Mouse (Mus musculus) heart, embryonic 10.5 days (tissue): ENCODE data around the gene Sugct. TPM values are rescaled to one million over a fixed set of nuclear protein-coding genes. Genes with fewer than 3 reads are reported as not detected.
"Not testable (repeated sequence)": the region's sequence is repeated elsewhere in the genome, so short reads cannot be mapped to it uniquely, and the experiment has no call there.

ENCODE experiments used
- DNase-seq: peaks from one replicate; pipeline ENCODE4 v3.0.0-alpha.2; 2017; ENCODE audit warnings: low spot score
- H3K27ac ChIP-seq: fragments of 300-500 bp; sonication (generic); 2 replicates; pipeline ENCODE4 v1.5.1; 2016; ENCODE audit warnings: mild to moderate bottlenecking
- H3K27me3 ChIP-seq: fragments of 300-500 bp; sonication (generic); 2 replicates; pipeline ENCODE4 v1.6.1; 2016; ENCODE audit warnings: mild to moderate bottlenecking; ENCODE audit not compliant: poor library complexity, insufficient read depth, severe bottlenecking
- H3K36me3 ChIP-seq: fragments of 300-500 bp; sonication (generic); 2 replicates; pipeline ENCODE4 v1.6.1; 2016; ENCODE audit warnings: mild to moderate bottlenecking, moderate library complexity
- H3K4me1 ChIP-seq: fragments of 300-500 bp; sonication (generic); 2 replicates; pipeline ENCODE4 v1.6.1; 2016; ENCODE audit warnings: mild to moderate bottlenecking
- H3K4me3 ChIP-seq: fragments of 300-500 bp; sonication (generic); 2 replicates; pipeline ENCODE4 v1.5.1; 2016; ENCODE audit warnings: mild to moderate bottlenecking, moderate library complexity
- H3K9me3 ChIP-seq: fragments of 300-500 bp; sonication (generic); 2 replicates; pipeline ENCODE4 v1.6.1; 2016; ENCODE audit warnings: mild to moderate bottlenecking, moderate library complexity
- WGBS: fragments of 180-500 bp; shearing (Covaris S2); methylation state at CpG from one replicate; pipeline ENCODE4 v1.1.7; 2016; 5-methylcytosine and 5-hydroxymethylcytosine counted together
- polyA plus RNA-seq: library from polyadenylated mRNA; unstranded; fragments of >200 nt; fragmentation: Nextera tagmentation; extraction: Ambion mirVana; gene quantifications from 2 replicates; pipeline ENCODE4 v1.2.1, GENCODE M21; 2016

The Sugct gene
- polyA plus RNA-seq, 1 experiment from 2014 or later = 4.2 TPM

DNA sequence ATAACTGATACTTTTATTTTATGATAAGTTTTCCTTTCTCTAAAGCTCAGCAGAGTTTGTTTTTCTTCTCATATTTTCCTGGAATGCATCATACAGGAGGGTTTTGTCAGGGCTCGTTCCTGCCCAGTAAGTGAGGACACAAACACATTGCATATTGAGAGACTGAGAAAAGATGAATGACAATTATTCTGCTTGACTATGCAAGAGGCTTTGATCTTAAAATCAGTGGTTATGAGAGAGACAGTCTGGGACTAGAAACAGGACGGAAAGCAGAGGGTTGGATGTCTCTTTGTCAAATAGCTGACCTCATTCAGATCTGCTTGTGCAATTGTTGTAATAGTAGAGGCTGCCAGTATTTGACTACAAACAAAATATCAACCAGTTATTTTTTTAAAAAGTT lies 835.4 kb downstream of the Sugct start:
- WGBS = 67% methylated on average over 2 of the region's 2 CpGs
- Histone ChIP-seq H3K4me1 (no peaks in the 10 kb centered on the region), H3K4me3 (no peak overlapping the region), H3K36me3 (no peaks in the 10 kb centered on the region), H3K9me3 (no peaks in the 10 kb centered on the region), H3K27ac (no peak overlapping the region), H3K27me3 (no peaks in the 10 kb centered on the region)
- no peak for DNase-seq

DNA sequence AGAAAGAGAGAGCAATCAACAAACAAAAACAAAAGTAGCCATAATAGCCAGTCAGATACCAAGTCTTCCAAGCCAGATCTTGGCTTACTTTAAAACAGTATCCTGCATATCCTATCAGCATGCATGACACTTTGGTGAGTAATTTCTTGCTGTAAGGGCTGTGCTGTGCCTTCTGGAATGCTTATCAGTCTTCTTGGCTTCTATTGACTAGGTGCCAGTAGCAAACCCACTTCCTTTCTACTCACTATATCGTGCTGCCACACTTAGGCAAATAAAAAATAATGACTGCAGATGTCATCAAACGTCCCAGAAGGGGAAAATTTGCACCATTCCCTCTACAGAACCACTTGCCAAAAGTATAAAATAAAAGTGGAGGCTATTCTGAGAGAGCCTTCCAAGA lies 848.1 kb downstream of the Sugct start:
- Histone ChIP-seq H3K9me3 (no peaks in the 10 kb centered on the region), H3K4me1 (no peaks in the 10 kb centered on the region), H3K4me3 (no peak overlapping the region), H3K27ac (no peak overlapping the region), H3K36me3 (no peaks in the 10 kb centered on the region), H3K27me3 (no peaks in the 10 kb centered on the region)
- WGBS = 37% methylated on average over 2 of the region's 2 CpGs
- no peak for DNase-seq

DNA sequence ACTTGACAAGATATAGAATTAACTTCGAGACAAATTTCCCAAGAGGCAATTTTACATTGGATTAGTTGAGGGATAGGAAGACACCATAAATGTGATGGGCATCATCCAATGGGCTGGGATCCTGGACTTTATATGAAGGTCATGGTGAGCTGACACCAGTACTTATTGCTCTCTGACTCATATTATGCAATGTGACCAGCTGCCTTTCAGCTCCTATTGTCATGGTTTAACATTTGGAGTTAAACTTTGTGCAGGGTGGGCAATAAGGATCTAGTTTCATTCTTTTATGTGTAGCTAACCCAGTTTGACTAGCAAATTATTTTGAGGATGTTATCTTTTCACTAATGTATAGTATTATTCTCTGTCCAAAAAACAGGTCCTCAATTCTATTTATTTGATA lies 854.4 kb downstream of the Sugct start:
- H3K4me3 ChIP-seq = no peak overlapping the region
- no peaks in the 10 kb centered on the region for H3K36me3 ChIP-seq
- no peaks in the 10 kb centered on the region for H3K9me3 ChIP-seq
- no peaks in the 10 kb centered on the region for H3K27me3 ChIP-seq
- WGBS = 74% methylated on average over 1 of the region's 1 CpGs
- no peaks in the 10 kb centered on the region for H3K4me1 ChIP-seq
- H3K27ac ChIP-seq = no peak overlapping the region
- DNase-seq = no peak

DNA sequence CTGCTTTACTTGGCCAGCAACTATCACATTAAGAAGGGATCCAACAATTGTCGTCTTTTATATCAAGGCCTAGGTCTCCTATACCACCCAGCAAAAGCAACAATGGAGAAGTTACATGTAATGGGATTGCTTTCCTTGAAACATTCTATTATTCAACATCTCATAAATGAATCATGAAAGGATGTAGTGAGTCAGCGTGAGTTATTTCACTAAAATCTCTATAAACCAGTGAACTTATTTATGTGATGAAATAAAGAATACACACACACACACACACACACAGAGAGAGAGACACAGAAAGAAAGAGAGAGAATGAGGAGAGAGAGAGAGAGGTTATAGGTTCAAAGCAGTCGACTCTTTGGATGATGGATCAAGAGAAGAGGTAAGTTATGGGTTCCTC lies 856.9 kb downstream of the Sugct start:
- no peak for DNase-seq
- no peak overlapping the region for H3K4me3 ChIP-seq
- H3K4me1 ChIP-seq = no peaks in the 10 kb centered on the region
- H3K27me3 ChIP-seq = no peaks in the 10 kb centered on the region
- H3K36me3 ChIP-seq = no peaks in the 10 kb centered on the region
- no peaks in the 10 kb centered on the region for H3K9me3 ChIP-seq
- WGBS = 83% methylated on average over 3 of the region's 3 CpGs
- no peak overlapping the region for H3K27ac ChIP-seq

DNA sequence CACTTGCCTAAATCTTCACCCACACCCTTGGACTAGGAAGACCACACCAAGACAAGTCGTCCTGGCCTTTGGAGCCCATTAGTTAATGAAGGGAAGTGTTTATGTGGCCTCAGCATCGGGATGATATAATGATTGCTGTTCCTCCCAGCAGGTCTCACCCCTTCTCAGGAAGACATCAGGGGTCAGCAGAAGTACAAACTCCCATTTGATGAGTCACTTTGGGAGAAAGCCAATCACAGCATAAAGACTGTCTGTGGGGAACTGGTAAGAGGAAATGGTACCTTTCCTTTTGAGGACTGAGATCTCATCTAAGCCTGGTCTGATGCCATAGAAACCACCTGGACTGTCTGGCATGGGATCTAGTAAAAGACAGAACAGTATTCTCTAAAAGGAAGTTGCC lies 860.2 kb downstream of the Sugct start:
- no peaks in the 10 kb centered on the region for H3K36me3 ChIP-seq
- H3K4me1 ChIP-seq = no peaks in the 10 kb centered on the region
- H3K27me3 ChIP-seq = no peaks in the 10 kb centered on the region
- DNase-seq = no peak
- H3K4me3 ChIP-seq = no peak overlapping the region
- H3K27ac ChIP-seq = no peak overlapping the region
- no peaks in the 10 kb centered on the region for H3K9me3 ChIP-seq
- 68% methylated on average over 2 of the region's 2 CpGs for WGBS

DNA sequence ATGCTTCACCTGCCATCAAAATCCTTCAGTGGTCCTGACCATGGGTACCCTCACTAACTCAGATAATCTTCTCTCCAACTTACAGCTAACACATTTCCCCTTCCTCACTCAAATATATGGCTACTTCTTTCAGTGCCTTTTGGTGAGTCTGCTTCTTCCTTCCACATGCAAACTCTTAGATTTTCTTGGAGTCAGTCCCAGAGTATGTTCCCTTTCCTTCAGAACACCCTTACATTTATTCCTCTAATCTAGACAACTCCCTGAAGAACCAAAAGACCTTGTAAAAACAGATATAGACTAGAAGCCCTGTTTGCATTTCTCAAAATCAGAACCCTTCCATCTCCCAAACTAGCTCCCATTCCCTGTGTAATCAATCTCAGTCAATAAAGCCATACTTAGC lies 862.3 kb downstream of the Sugct start:
- H3K27me3 ChIP-seq = no peaks in the 10 kb centered on the region
- H3K27ac ChIP-seq = no peak overlapping the region
- no peaks in the 10 kb centered on the region for H3K9me3 ChIP-seq
- H3K36me3 ChIP-seq = no peaks in the 10 kb centered on the region
- no peak overlapping the region for H3K4me3 ChIP-seq
- no peaks in the 10 kb centered on the region for H3K4me1 ChIP-seq
- no peak for DNase-seq

DNA sequence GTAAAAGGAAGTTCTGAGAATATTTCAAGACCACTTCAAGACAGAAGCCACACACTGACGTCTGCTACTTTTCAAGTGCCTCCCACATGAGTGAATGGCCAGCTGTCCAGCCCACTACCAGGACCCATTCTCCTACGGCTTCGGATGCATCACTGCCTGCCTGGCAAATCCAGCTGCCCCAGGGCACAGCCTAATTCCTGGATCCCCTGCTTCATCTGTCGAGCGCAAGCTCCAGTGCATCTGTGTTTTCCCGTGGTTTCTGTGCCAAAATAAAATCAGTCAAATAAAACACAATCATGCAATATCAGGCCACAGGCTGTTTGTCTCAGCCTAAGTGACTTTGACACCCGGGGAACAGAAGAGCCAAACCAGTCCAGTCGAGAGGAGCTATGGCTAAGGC lies 863.5 kb downstream of the Sugct start:
- WGBS = 77% methylated on average over 8 of the region's 8 CpGs
- Histone ChIP-seq H3K4me3 (no peak overlapping the region), H3K4me1 (no peaks in the 10 kb centered on the region), H3K27me3 (no peaks in the 10 kb centered on the region), H3K36me3 (no peaks in the 10 kb centered on the region), H3K9me3 (no peaks in the 10 kb centered on the region), H3K27ac (no peak overlapping the region)
- no peak for DNase-seq

DNA sequence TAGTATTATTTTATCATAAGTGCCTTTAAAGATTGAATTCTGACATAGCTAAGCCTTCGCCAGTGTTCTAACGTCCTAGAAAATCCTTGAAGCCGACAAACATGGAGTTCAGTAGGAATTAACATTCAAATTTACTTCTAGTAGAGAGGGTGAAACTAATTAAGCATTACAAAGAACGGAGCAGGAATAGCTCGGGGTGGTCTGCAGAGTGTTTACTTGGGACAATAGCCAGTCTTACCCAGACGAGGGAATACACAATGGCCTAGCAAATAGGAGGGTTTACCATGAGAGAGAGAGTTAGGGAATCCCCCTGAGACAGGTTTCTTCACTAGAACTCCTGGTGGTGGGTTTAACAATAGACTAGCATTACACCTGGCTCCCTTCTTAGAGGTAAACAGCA lies 865.1 kb downstream of the Sugct start:
- H3K4me1 ChIP-seq, H3K27me3 ChIP-seq, DNase-seq, H3K4me3 ChIP-seq, H3K36me3 ChIP-seq, H3K27ac ChIP-seq, H3K9me3 ChIP-seq: not testable (repeated sequence)
- WGBS = 65% methylated on average over 6 of the region's 6 CpGs

DNA sequence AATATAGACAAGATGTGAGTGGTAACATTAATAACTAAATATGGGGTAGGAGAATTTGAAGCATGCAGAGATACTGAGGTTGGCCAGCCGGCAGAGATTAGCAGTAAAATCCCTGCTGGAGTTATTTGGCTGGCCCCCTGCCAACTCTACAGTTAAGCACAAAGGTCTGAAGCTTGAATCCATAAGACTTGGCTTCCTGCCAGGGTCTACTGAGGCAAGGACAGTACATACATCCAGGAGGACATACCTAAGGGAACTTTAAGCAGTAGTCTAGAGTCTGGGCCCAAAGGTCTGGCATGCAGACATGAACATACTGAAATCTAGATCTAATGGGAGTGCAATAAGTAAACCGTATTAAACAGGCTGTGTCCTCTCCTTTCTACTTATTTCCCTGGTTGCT lies 865.8 kb downstream of the Sugct start:
- H3K4me1 ChIP-seq = 0 out of 2 replicates have a peak, but pooled peaks cover 3% of the 10 kb centered on the region
- no peak for DNase-seq
- H3K27me3 ChIP-seq = no peaks in the 10 kb centered on the region
- no peak overlapping the region for H3K4me3 ChIP-seq
- no peak overlapping the region for H3K27ac ChIP-seq
- no peaks in the 10 kb centered on the region for H3K36me3 ChIP-seq
- 58% methylated on average over 2 of the region's 2 CpGs for WGBS
- no peaks in the 10 kb centered on the region for H3K9me3 ChIP-seq

DNA sequence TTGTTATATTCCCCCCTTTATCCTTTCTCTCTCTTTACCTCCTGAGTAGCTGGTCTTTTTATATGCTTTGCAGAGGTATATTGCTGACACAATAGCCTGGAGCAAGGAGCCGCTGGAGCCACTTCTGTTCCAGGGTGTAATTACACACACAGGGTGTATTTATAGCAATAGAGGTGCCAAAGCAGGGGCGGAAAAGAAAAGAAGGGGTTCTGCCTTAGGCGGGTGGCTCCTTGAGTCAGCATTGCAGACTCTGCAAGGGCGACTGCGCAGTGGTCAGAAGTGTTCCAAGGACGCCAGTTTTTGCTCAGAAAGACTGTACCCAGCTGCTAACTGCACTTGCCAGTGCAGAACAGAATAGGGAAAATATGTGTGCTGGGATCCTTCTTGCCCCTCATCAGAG lies 869.7 kb downstream of the Sugct start:
- H3K27ac ChIP-seq = no peak overlapping the region
- no peaks in the 10 kb centered on the region for H3K36me3 ChIP-seq
- no peaks in the 10 kb centered on the region for H3K9me3 ChIP-seq
- H3K4me1 ChIP-seq = 0 out of 2 replicates have a peak, but pooled peaks cover 3% of the 10 kb centered on the region
- WGBS = 74% methylated on average over 6 of the region's 6 CpGs
- no peak overlapping the region for H3K4me3 ChIP-seq
- no peak for DNase-seq
- no peaks in the 10 kb centered on the region for H3K27me3 ChIP-seq

DNA sequence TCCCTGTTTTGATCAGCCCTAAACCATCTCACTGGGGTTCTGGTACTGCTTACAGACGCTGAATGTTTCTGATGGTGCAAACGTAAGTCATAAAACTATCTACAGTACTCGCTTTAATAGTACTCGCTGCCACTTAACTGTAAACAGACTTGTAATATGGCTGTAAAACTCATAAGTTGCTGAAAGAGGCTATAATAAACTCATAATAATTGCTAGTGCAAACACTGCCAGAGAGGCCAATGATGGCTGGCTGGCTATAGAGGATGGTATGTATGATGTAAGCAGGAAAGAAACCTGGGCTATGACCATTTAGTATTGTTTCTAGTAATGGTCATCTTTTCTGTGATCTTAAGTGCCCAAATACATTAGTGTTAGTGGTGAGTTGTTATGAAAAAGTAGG lies 873.6 kb downstream of the Sugct start:
- no peak for DNase-seq
- no peaks in the 10 kb centered on the region for H3K36me3 ChIP-seq
- H3K27me3 ChIP-seq = no peaks in the 10 kb centered on the region
- no peaks in the 10 kb centered on the region for H3K9me3 ChIP-seq
- H3K4me1 ChIP-seq = 0 out of 2 replicates have a peak, but pooled peaks cover 3% of the 10 kb centered on the region
- H3K4me3 ChIP-seq = no peak overlapping the region
- 87% methylated on average over 4 of the region's 4 CpGs for WGBS
- no peak overlapping the region for H3K27ac ChIP-seq

DNA sequence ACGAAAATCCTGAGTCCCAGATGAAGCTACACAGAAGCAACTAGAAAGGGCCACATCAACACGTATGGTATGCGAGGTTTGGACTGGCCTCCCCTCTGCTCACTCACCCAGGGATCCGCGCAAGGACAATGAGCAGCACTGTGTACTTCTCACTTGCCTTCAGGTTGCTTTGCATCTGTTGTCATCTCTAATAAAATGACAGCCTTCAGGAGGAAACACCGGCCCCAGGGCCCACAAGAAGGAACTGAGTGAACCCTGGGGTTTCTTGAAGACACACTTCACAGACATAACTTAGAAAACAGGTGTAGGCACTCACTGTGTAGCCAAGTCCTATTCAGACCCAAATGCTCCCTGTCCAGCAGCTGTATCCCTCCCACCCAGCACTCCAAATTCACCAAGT lies 877.9 kb downstream of the Sugct start:
- Histone ChIP-seq H3K4me1 (no peaks in the 10 kb centered on the region), H3K27me3 (no peaks in the 10 kb centered on the region), H3K9me3 (no peaks in the 10 kb centered on the region), H3K36me3 (no peaks in the 10 kb centered on the region), H3K4me3 (no peak overlapping the region), H3K27ac (no peak overlapping the region)
- WGBS = 76% methylated on average over 6 of the region's 6 CpGs
- DNase-seq = no peak

DNA sequence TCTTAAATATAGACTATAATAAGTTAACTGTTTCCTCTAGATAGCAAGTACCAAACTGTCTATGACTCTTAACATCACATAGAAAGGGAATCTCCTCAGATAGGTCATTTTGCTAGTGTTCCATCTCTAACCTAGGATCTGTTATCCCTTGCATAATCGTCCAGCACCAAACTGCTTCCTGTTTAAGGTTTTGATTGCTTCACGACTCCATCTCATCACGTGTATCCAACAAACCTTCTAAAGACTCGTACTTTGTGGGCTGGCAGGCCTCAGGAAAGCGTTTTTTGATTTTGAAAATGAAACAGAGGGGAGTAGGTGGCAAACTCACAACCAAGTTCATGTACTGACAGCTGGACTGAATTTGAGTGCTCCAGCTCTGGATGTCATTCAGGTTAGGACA lies 878.6 kb downstream of the Sugct start:
- no peaks in the 10 kb centered on the region for H3K9me3 ChIP-seq
- no peak overlapping the region for H3K4me3 ChIP-seq
- no peak overlapping the region for H3K27ac ChIP-seq
- no peaks in the 10 kb centered on the region for H3K27me3 ChIP-seq
- no peak for DNase-seq
- H3K4me1 ChIP-seq = no peaks in the 10 kb centered on the region
- H3K36me3 ChIP-seq = no peaks in the 10 kb centered on the region
- WGBS = 74% methylated on average over 5 of the region's 5 CpGs

DNA sequence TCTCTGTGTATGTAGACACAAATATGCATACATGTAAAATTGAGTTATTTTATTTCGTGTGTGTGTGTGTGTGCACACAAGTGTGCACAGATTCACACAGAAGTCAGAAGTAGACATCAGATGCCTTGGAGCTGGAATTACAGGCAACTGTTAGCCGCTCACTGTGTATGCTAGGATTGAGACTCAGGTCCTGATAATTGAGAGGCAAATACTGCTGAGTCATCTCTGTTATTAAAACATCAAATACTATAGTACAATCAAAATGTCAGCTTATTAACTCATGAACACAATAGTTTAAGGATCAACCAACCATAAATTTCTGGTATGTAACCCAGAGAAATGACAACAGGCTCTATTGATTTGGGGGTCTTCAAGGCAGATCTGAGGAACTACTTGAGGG lies 883.1 kb downstream of the Sugct start:
- 78% methylated on average over 2 of the region's 2 CpGs for WGBS
- H3K9me3 ChIP-seq = no peaks in the 10 kb centered on the region
- H3K36me3 ChIP-seq = no peaks in the 10 kb centered on the region
- DNase-seq = no peak
- H3K4me1 ChIP-seq = no peaks in the 10 kb centered on the region
- H3K27ac ChIP-seq = no peak overlapping the region
- no peaks in the 10 kb centered on the region for H3K27me3 ChIP-seq
- no peak overlapping the region for H3K4me3 ChIP-seq
